Mouse (Mus musculus): ENCODE data around the gene a.

DNA sequence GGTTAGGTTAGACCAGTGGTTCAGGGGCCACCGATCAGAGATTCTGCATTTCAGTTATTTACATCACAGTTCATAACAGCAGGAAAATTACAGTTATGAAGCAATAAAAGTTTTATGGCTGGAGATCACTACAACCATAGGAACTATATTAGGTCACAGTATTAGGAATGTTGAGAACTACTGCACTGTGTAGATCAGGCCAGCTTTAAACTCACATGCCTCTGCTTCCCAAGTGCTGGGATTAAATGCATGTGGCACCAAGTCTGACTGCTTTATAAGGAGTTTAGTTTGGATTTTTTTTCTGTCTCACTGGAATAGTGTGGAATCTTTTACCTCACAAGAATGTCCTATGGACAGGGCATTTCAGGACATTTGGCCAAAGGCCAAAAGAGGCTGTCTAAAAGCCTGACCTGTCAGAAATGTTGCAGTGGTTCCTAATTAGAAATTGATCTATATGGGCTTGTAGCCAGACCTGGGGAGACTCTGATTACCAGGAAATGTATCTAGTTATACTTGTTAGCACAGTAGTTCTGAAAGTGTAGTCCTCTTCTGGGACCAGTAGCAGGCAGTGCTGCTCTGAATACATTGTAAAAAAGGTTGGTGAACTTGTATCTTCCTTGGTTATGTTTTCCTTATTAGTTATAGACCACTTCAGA lies 18.0 kb downstream of the a start:
- TF ChIP-seq TAL1 (conservative IDR thresholded peaks at IDR 0.05; ENCODE audit: low read depth, low read length) (no peak), CTCF (IDR thresholded peaks at IDR 0.05; ENCODE audit: low read depth, low read length) (no peak), GATA1 (IDR thresholded peaks at IDR 0.05; ENCODE audit: borderline replicate concordance, low read length) (no peak), POLR2AphosphoS5 (IDR thresholded peaks at IDR 0.05; ENCODE audit: insufficient replicate concordance, low read depth, low read length) (no peak), GATA2 (IDR thresholded peaks at IDR 0.05; ENCODE audit: borderline replicate concordance, low read depth, low read length) (no peak)

All from G1E (cell line).